Mouse (Mus musculus): ENCODE results near the gene Kcnn1.

DNA sequence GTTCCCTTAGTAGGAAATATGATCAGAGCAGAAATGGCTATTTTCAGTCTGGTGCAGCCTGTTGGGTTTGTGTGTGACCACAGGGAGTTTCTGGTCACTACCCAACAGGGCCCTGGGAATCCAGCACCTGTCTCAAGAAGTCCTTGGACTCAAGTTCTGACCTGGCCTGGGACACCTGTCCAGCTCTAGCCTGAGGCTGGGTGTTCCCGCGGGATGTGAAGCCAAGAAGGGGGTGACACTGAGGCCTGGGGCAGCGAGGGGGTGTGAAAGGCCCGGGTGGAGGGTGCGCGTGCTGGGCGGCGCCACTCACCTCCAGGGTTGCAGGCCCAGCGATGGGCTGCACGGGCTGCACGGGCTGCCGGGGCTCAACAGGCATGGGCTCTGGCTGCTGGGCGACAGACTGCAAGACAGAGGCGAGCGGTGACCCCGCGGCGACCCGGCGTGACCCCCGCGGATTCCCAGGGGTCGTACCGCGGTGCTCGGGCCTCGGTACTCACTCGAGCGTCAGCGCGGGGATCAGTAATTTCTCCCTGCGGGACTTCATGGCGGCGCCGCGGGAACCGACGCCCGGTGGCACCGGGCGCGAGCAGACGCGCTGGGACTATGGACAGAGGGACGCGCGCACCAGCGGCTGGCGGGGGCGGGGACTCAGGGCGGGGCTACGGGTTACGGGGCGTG, 66.5 kb downstream of the Kcnn1 start:
- TF ChIP-seq POLR2A (IDR thresholded peaks at IDR 0.05; ENCODE audit: borderline replicate concordance, insufficient read depth, low read length), result no peak
- no peak for TF ChIP-seq CTCF (IDR thresholded peaks at IDR 0.05; ENCODE audit: borderline replicate concordance, insufficient read depth, low read depth, low read length)

Measured in cerebellum, adult 2 months (tissue).